Mouse (Mus musculus) neural tube, embryonic 11.5 days (tissue): Measurements from ENCODE around the gene Apoa5. TPM values are rescaled to one million over a fixed set of nuclear protein-coding genes. Genes with fewer than 3 reads are reported as not detected.

Experiments used
- ATAC-seq: fragments of 200-750 bp; cut with Nextera tagmentation; 2 replicates; pipeline ENCODE4 v1.8.0; 2017; ENCODE audit warnings: moderate number of reproducible peaks, mild to moderate bottlenecking, moderate TSS enrichment, moderate library complexity; ENCODE audit not compliant: insufficient read depth, low FRiP score, low TSS enrichment
- DNase-seq: peaks from one replicate; pipeline ENCODE4 v3.0.0-alpha.2; 2015; ENCODE audit warnings: low spot score
- H3K27ac ChIP-seq: fragments of 300-500 bp; sonication (generic); 2 replicates; pipeline ENCODE4 v1.5.1; 2014; ENCODE audit warnings: low read depth, mild to moderate bottlenecking, low read length
- H3K27me3 ChIP-seq: fragments of 300-500 bp; sonication (generic); 2 replicates; pipeline ENCODE4 v1.6.1; 2014; ENCODE audit warnings: mild to moderate bottlenecking, low read length, mixed read lengths; ENCODE audit not compliant: control insufficient read depth, insufficient read depth
- H3K36me3 ChIP-seq: fragments of 300-500 bp; sonication (generic); 2 replicates; pipeline ENCODE4 v1.6.1; 2014; ENCODE audit warnings: mild to moderate bottlenecking, low read length, moderate library complexity, mixed read lengths; ENCODE audit not compliant: control insufficient read depth, insufficient read depth
- H3K4me1 ChIP-seq: fragments of 300-500 bp; sonication (generic); 2 replicates; pipeline ENCODE4 v1.6.1; 2014; ENCODE audit warnings: low read length, mixed read lengths; ENCODE audit not compliant: control insufficient read depth, insufficient read depth
- H3K4me2 ChIP-seq: fragments of 300-500 bp; sonication (generic); 2 replicates; pipeline ENCODE4 v1.6.1; 2014; ENCODE audit warnings: low read depth, mild to moderate bottlenecking, moderate library complexity
- H3K4me3 ChIP-seq: fragments of 300-500 bp; sonication (generic); 2 replicates; pipeline ENCODE4 v1.5.1; 2014; ENCODE audit warnings: low read depth, low read length
- H3K9ac ChIP-seq: fragments of 300-500 bp; sonication (generic); 2 replicates; pipeline ENCODE4 v1.6.1; 2014; ENCODE audit warnings: mild to moderate bottlenecking, low read length
- H3K9me3 ChIP-seq: fragments of 300-500 bp; sonication (generic); 2 replicates; pipeline ENCODE4 v1.6.1; 2016; ENCODE audit warnings: low read length; ENCODE audit not compliant: control insufficient read depth
- WGBS: fragments of 180-500 bp; shearing (Covaris S2); extraction: QIAGEN DNeasy Blood & Tissue Kit; methylation state at CpG from one replicate; pipeline ENCODE4 v1.1.7; 2014; 5-methylcytosine and 5-hydroxymethylcytosine counted together
- polyA plus RNA-seq: library from polyadenylated mRNA; unstranded; fragments of >200 nt; fragmentation: Nextera tagmentation; extraction: Ambion mirVana; gene quantifications from 2 replicates; pipeline ENCODE4 v1.2.1, GENCODE M21; 2014

Apoa5 gene
- polyA plus RNA-seq = not detected in 2 replicates

DNA sequence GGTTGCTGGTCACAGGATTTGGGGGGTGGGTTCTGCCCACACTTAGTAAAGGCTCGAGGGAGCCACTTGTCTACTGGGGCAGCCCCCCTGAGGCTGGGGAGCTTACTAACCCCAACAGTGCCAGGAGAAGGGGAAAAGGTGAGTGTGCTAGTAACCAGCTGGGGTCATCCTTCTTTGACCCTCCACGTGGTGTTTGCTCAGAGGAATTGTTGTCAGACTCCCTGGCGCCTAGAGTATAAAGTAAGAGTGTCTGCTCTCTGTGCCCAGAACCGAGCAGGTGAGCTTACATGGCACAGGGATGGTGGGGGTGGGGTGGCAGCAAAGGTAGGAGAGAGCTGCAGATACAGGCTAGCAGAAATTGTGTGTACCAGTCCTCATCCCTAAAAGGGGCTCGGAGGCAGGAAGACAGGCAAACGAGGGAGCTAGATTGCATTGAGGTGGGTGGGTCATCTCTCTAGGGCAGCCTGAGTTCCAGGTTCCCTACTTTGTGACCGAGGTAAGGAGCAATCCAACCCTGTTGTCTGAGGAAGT, at the start of gene Apoa5:
Gene Apoa5 (plus strand): TSS at position 291 of the 531 bp plus-strand sequence.
- Histone ChIP-seq H3K4me2 (no peak within 1 kb of the TSS), H3K27ac (no peak within 1 kb of the TSS), H3K4me3 (no peak within 1 kb of the TSS), H3K4me1 (no peaks in the 10 kb centered on the region), H3K9me3 (no peaks in the 10 kb centered on the region), H3K36me3 (no peaks in the 10 kb centered on the region), H3K9ac (no peak within 1 kb of the TSS), H3K27me3 (no peaks in the 10 kb centered on the region)
- ATAC-seq (no peak), DNase-seq (no peak)
- WGBS = 59% methylated on average over 7 of the region's 7 CpGs

DNA sequence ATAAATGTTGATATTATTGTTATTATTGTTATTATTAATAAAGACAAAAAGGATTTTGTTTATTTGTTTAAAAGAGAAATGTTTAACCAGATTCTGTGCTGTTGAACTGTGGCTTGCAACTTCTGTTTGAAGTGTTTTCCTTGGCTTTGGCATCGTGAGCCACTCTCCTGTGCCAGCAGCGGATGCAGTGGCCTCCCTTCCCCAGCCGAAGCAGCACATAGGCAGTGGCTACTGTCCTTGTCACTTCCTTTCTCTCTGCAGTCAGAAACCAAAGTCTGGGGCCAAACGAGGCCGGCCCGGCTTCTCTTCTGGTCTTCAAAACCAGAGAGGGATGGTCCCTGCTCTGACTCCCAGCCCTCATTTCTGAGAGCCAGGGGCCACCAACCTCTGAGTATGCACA, 45.3 kb upstream of the Apoa5 start:
- no peak overlapping the region for H3K4me3 ChIP-seq
- ATAC-seq = no peak
- no peak for DNase-seq
- no peaks in the 10 kb centered on the region for H3K4me1 ChIP-seq
- no peak overlapping the region for H3K9ac ChIP-seq
- no peaks in the 10 kb centered on the region for H3K9me3 ChIP-seq
- H3K4me2 ChIP-seq = no peak overlapping the region
- peaks cover 12% of the 10 kb centered on the region for H3K36me3 ChIP-seq
- no peaks in the 10 kb centered on the region for H3K27me3 ChIP-seq
- 89% methylated on average over 6 of the region's 6 CpGs for WGBS
- no peak overlapping the region for H3K27ac ChIP-seq

- DNase-seq = no peak
- H3K27ac ChIP-seq = no peak overlapping the region
- H3K4me2 ChIP-seq = no peak overlapping the region
- H3K27me3 ChIP-seq = peaks cover under 1% of the 10 kb centered on the region; the same call in 1 of the 2 replicates
- H3K4me3 ChIP-seq = no peak overlapping the region
- H3K9ac ChIP-seq = no peak overlapping the region
- no peak for ATAC-seq
- H3K4me1 ChIP-seq = no peaks in the 10 kb centered on the region
- H3K9me3 ChIP-seq = no peaks in the 10 kb centered on the region
- H3K36me3 ChIP-seq = peaks cover 12% of the 10 kb centered on the region
- WGBS = 84% methylated on average over 3 of the region's 3 CpGs
Measured at GRCm38 (mm10) chr9:46224101-46224500, 44.3 kb upstream of the Apoa5 start.

GRCm38 (mm10) chr9:46224945-46225660, 43.3 kb upstream of the Apoa5 start:
- peaks cover 2% of the 10 kb centered on the region; the same call in 1 of the 2 replicates for H3K27me3 ChIP-seq
- 65% methylated on average over 5 of the region's 5 CpGs for WGBS
- ATAC-seq (no peak), DNase-seq (no peak)
- H3K9me3 ChIP-seq = no peaks in the 10 kb centered on the region
- no peaks in the 10 kb centered on the region for H3K4me1 ChIP-seq
- H3K4me2 ChIP-seq = no peak overlapping the region
- H3K36me3 ChIP-seq = peaks cover 11% of the 10 kb centered on the region
- H3K9ac ChIP-seq = no peak overlapping the region
- H3K27ac ChIP-seq = no peak overlapping the region
- no peak overlapping the region for H3K4me3 ChIP-seq

GRCm38 (mm10) chr9:46227064-46227614, 41.3 kb upstream of the Apoa5 start:
- H3K9me3 ChIP-seq = no peaks in the 10 kb centered on the region
- 0 out of 2 replicates have a peak, but pooled peaks cover 2% of the 10 kb centered on the region for H3K36me3 ChIP-seq
- no peak overlapping the region for H3K9ac ChIP-seq
- H3K4me3 ChIP-seq = no peak overlapping the region
- H3K4me1 ChIP-seq = no peaks in the 10 kb centered on the region
- no peak overlapping the region for H3K27ac ChIP-seq
- peaks cover 2% of the 10 kb centered on the region; the same call in 1 of the 2 replicates for H3K27me3 ChIP-seq
- WGBS = 85% methylated on average over 3 of the region's 3 CpGs
- no peak overlapping the region for H3K4me2 ChIP-seq
- DNase-seq = no peak
- no peak for ATAC-seq

DNA sequence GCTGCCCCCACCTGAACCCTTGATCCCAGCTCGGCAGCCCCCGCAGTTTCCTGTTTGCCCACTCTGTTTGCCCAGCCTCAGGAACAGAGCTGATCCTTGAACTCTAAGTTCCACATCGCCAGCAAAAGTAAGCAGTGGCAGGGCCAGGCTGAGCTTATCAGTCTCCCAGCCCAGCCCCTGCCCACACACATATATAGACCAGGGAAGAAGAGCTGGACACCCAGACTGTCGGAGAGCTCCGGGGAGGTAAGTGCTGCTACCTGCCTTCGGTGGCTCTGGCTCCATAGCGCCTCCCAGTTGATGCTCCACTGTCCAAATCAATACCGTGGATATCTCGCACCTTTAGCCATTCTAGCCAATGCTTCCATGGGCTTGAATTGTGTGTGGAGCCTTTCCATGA, 39.9 kb upstream of the Apoa5 start, which contains the start of gene Apoa1:
Gene Apoa1 (plus strand): TSS at position 90 of the 400 bp plus-strand sequence.
- Histone ChIP-seq H3K36me3 (0 out of 2 replicates have a peak, but pooled peaks cover 2% of the 10 kb centered on the region), H3K9ac (no peak within 1 kb of the TSS), H3K27ac (no peak within 1 kb of the TSS), H3K4me3 (no peak within 1 kb of the TSS), H3K9me3 (no peaks in the 10 kb centered on the region), H3K4me1 (no peaks in the 10 kb centered on the region), H3K4me2 (no peak within 1 kb of the TSS), H3K27me3 (peaks cover 2% of the 10 kb centered on the region; the same call in 1 of the 2 replicates)
- no peak for DNase-seq
- WGBS = 64% methylated on average over 9 of the region's 9 CpGs
- ATAC-seq = no peak

- WGBS = 16% methylated on average over 37 of the region's 37 CpGs
- Histone ChIP-seq H3K4me3 (peak overlapping the region; percentile 38), H3K4me2 (peak overlapping the region; percentile 69), H3K9me3 (no peaks in the 10 kb centered on the region), H3K9ac (peak overlapping the region; percentile 56), H3K27ac (no peak overlapping the region), H3K4me1 (no peaks in the 10 kb centered on the region), H3K27me3 (peaks cover 2% of the 10 kb centered on the region; the same call in 1 of the 2 replicates), H3K36me3 (no peaks in the 10 kb centered on the region)
- peak; percentile 89 for DNase-seq
- peak; percentile 85 for ATAC-seq
Measured at GRCm38 (mm10) chr9:46229573-46230449, 38.6 kb upstream of the Apoa5 start.

GRCm38 (mm10) chr9:46230450-46230975, 37.9 kb upstream of the Apoa5 start:
- ATAC-seq = no peak

More at GRCm38 (mm10) chr9:46230450-46230975, 37.9 kb upstream of the Apoa5 start:
- Histone ChIP-seq H3K36me3 (no peaks in the 10 kb centered on the region), H3K9ac (peak overlapping the region; percentile 56), H3K4me3 (peak overlapping the region; percentile 38), H3K4me2 (peak overlapping the region; percentile 69), H3K9me3 (no peaks in the 10 kb centered on the region), H3K27me3 (peaks cover 2% of the 10 kb centered on the region; the same call in 1 of the 2 replicates), H3K27ac (no peak overlapping the region), H3K4me1 (no peaks in the 10 kb centered on the region)
- peak; percentile 16 for DNase-seq
- WGBS = 15% methylated on average over 13 of the region's 13 CpGs
